Mouse (Mus musculus): ENCODE data around the gene Drc1. TPM values are rescaled to one million over a fixed set of nuclear protein-coding genes. Genes with fewer than 3 reads are reported as not detected.

Gene Drc1
- polyA plus RNA-seq, 1 experiment from 2014 or later, result 0.44 TPM

- DNase-seq (ENCODE audit: low spot score) (no peak), ATAC-seq (ENCODE audit: insufficient number of reproducible peaks, low FRiP score, low TSS enrichment, low read depth) (no peak)
- Histone ChIP-seq H3K27ac (replicated peaks; ENCODE audit: low read depth, low read length) (no peak overlapping the region), H3K36me3 (ENCODE audit: control insufficient read depth, insufficient read depth, low read length) (no peaks in the 10 kb centered on the region), H3K4me2 (ENCODE audit: low read depth, severe bottlenecking) (no peak overlapping the region), H3K4me3 (ENCODE audit: low read depth, low read length) (no peak overlapping the region), H3K9ac (ENCODE audit: low read length) (no peak overlapping the region), H3K9me3 (ENCODE audit: control insufficient read depth, low read length) (no peaks in the 10 kb centered on the region), H3K27me3 (ENCODE audit: control insufficient read depth, insufficient read depth, low read length) (no peaks in the 10 kb centered on the region), H3K4me1 (ENCODE audit: control insufficient read depth, insufficient read depth, low read length) (no peaks in the 10 kb centered on the region)
- 74% methylated on average over 8 of the region's 8 CpGs for WGBS
These were observed 86.2 kb downstream of the Drc1 start for GRCm38 (mm10) chr5:30367405-30367804.

- ATAC-seq (ENCODE audit: insufficient number of reproducible peaks, low FRiP score, low TSS enrichment, low read depth), result no peak
- no peaks in the 10 kb centered on the region for H3K9me3 ChIP-seq (ENCODE audit: control insufficient read depth, low read length)
- 87% methylated on average over 5 of the region's 5 CpGs for WGBS
These were observed 88.2 kb downstream of the Drc1 start for GRCm38 (mm10) chr5:30369426-30369825.

GRCm38 (mm10) chr5:30382876-30383275 lies 101.7 kb downstream of the Drc1 start:
- no peak for DNase-seq (ENCODE audit: low spot score)
- Histone ChIP-seq H3K9me3 (ENCODE audit: control insufficient read depth, low read length) (no peaks in the 10 kb centered on the region), H3K4me2 (ENCODE audit: low read depth, severe bottlenecking) (no peak overlapping the region), H3K9ac (ENCODE audit: low read length) (no peak overlapping the region), H3K27me3 (ENCODE audit: control insufficient read depth, insufficient read depth, low read length) (no peaks in the 10 kb centered on the region), H3K27ac (replicated peaks; ENCODE audit: low read depth, low read length) (no peak overlapping the region), H3K36me3 (ENCODE audit: control insufficient read depth, insufficient read depth, low read length) (no peaks in the 10 kb centered on the region), H3K4me1 (ENCODE audit: control insufficient read depth, insufficient read depth, low read length) (no peaks in the 10 kb centered on the region), H3K4me3 (ENCODE audit: low read depth, low read length) (no peak overlapping the region)
- ATAC-seq (ENCODE audit: insufficient number of reproducible peaks, low FRiP score, low TSS enrichment, low read depth), result no peak
- 55% methylated on average over 7 of the region's 7 CpGs for WGBS

More at GRCm38 (mm10) chr5:30369426-30369825, 88.2 kb downstream of the Drc1 start:
- H3K4me3 ChIP-seq (ENCODE audit: low read depth, low read length), result no peak overlapping the region
- no peaks in the 10 kb centered on the region for H3K36me3 ChIP-seq (ENCODE audit: control insufficient read depth, insufficient read depth, low read length)
- H3K27me3 ChIP-seq (ENCODE audit: control insufficient read depth, insufficient read depth, low read length), result no peaks in the 10 kb centered on the region
- no peak for DNase-seq (ENCODE audit: low spot score)
- H3K27ac ChIP-seq (replicated peaks; ENCODE audit: low read depth, low read length), result no peak overlapping the region
- no peak overlapping the region for H3K4me2 ChIP-seq (ENCODE audit: low read depth, severe bottlenecking)
- H3K4me1 ChIP-seq (ENCODE audit: control insufficient read depth, insufficient read depth, low read length), result no peaks in the 10 kb centered on the region
- no peak overlapping the region for H3K9ac ChIP-seq (ENCODE audit: low read length)

- Histone ChIP-seq H3K4me1 (ENCODE audit: control insufficient read depth, insufficient read depth, low read length) (no peaks in the 10 kb centered on the region), H3K27me3 (ENCODE audit: control insufficient read depth, insufficient read depth, low read length) (no peaks in the 10 kb centered on the region), H3K9ac (ENCODE audit: low read length) (no peak overlapping the region), H3K27ac (replicated peaks; ENCODE audit: low read depth, low read length) (no peak overlapping the region), H3K9me3 (ENCODE audit: control insufficient read depth, low read length) (no peaks in the 10 kb centered on the region), H3K4me3 (ENCODE audit: low read depth, low read length) (no peak overlapping the region), H3K36me3 (ENCODE audit: control insufficient read depth, insufficient read depth, low read length) (no peaks in the 10 kb centered on the region), H3K4me2 (ENCODE audit: low read depth, severe bottlenecking) (no peak overlapping the region)
- ATAC-seq (ENCODE audit: insufficient number of reproducible peaks, low FRiP score, low TSS enrichment, low read depth) (no peak), DNase-seq (ENCODE audit: low spot score) (no peak)
- WGBS, result 81% methylated on average over 6 of the region's 6 CpGs
These were observed 106.5 kb downstream of the Drc1 start for GRCm38 (mm10) chr5:30387726-30388125.

- Histone ChIP-seq H3K4me1 (ENCODE audit: control insufficient read depth, insufficient read depth, low read length) (no peaks in the 10 kb centered on the region), H3K27ac (replicated peaks; ENCODE audit: low read depth, low read length) (no peak overlapping the region), H3K4me3 (ENCODE audit: low read depth, low read length) (no peak overlapping the region), H3K9me3 (ENCODE audit: control insufficient read depth, low read length) (no peaks in the 10 kb centered on the region), H3K4me2 (ENCODE audit: low read depth, severe bottlenecking) (no peak overlapping the region), H3K27me3 (ENCODE audit: control insufficient read depth, insufficient read depth, low read length) (no peaks in the 10 kb centered on the region), H3K9ac (ENCODE audit: low read length) (no peak overlapping the region), H3K36me3 (ENCODE audit: control insufficient read depth, insufficient read depth, low read length) (no peaks in the 10 kb centered on the region)
- 88% methylated on average over 5 of the region's 5 CpGs for WGBS
- DNase-seq (ENCODE audit: low spot score) (no peak), ATAC-seq (ENCODE audit: insufficient number of reproducible peaks, low FRiP score, low TSS enrichment, low read depth) (no peak)
These were observed 108.6 kb downstream of the Drc1 start for GRCm38 (mm10) chr5:30389836-30390235.

GRCm38 (mm10) chr5:30391473-30391872 lies 110.3 kb downstream of the Drc1 start:
- Histone ChIP-seq H3K4me2 (ENCODE audit: low read depth, severe bottlenecking) (no peak overlapping the region), H3K36me3 (ENCODE audit: control insufficient read depth, insufficient read depth, low read length) (no peaks in the 10 kb centered on the region), H3K27me3 (ENCODE audit: control insufficient read depth, insufficient read depth, low read length) (no peaks in the 10 kb centered on the region), H3K4me1 (ENCODE audit: control insufficient read depth, insufficient read depth, low read length) (no peaks in the 10 kb centered on the region), H3K27ac (replicated peaks; ENCODE audit: low read depth, low read length) (no peak overlapping the region), H3K9me3 (ENCODE audit: control insufficient read depth, low read length) (no peaks in the 10 kb centered on the region), H3K9ac (ENCODE audit: low read length) (no peak overlapping the region), H3K4me3 (ENCODE audit: low read depth, low read length) (no peak overlapping the region)
- ATAC-seq (ENCODE audit: insufficient number of reproducible peaks, low FRiP score, low TSS enrichment, low read depth), result no peak
- 29% methylated on average over 7 of the region's 7 CpGs for WGBS
- DNase-seq (ENCODE audit: low spot score), result peak; percentile 88

GRCm38 (mm10) chr5:30400521-30400920 lies 119.3 kb downstream of the Drc1 start:
- Histone ChIP-seq H3K27ac (replicated peaks; ENCODE audit: low read depth, low read length) (no peak overlapping the region), H3K27me3 (ENCODE audit: control insufficient read depth, insufficient read depth, low read length) (no peaks in the 10 kb centered on the region), H3K9me3 (ENCODE audit: control insufficient read depth, low read length) (no peaks in the 10 kb centered on the region), H3K4me2 (ENCODE audit: low read depth, severe bottlenecking) (no peak overlapping the region), H3K36me3 (ENCODE audit: control insufficient read depth, insufficient read depth, low read length) (no peaks in the 10 kb centered on the region), H3K4me3 (ENCODE audit: low read depth, low read length) (no peak overlapping the region), H3K4me1 (ENCODE audit: control insufficient read depth, insufficient read depth, low read length) (no peaks in the 10 kb centered on the region), H3K9ac (ENCODE audit: low read length) (no peak overlapping the region)
- ATAC-seq (ENCODE audit: insufficient number of reproducible peaks, low FRiP score, low TSS enrichment, low read depth) (no peak), DNase-seq (ENCODE audit: low spot score) (no peak)
- WGBS, result 83% methylated on average over 5 of the region's 5 CpGs

GRCm38 (mm10) chr5:30401165-30401564 lies 120.0 kb downstream of the Drc1 start:
- Histone ChIP-seq H3K9ac (ENCODE audit: low read length) (no peak overlapping the region), H3K4me1 (ENCODE audit: control insufficient read depth, insufficient read depth, low read length) (no peaks in the 10 kb centered on the region), H3K27me3 (ENCODE audit: control insufficient read depth, insufficient read depth, low read length) (no peaks in the 10 kb centered on the region), H3K9me3 (ENCODE audit: control insufficient read depth, low read length) (no peaks in the 10 kb centered on the region), H3K36me3 (ENCODE audit: control insufficient read depth, insufficient read depth, low read length) (no peaks in the 10 kb centered on the region), H3K4me2 (ENCODE audit: low read depth, severe bottlenecking) (no peak overlapping the region), H3K27ac (replicated peaks; ENCODE audit: low read depth, low read length) (no peak overlapping the region), H3K4me3 (ENCODE audit: low read depth, low read length) (no peak overlapping the region)
- 64% methylated on average over 8 of the region's 8 CpGs for WGBS
- no peak for ATAC-seq (ENCODE audit: insufficient number of reproducible peaks, low FRiP score, low TSS enrichment, low read depth)
- DNase-seq (ENCODE audit: low spot score), result no peak

GRCm38 (mm10) chr5:30406876-30407275 lies 125.7 kb downstream of the Drc1 start:
- no peak overlapping the region for H3K9ac ChIP-seq (ENCODE audit: low read length)
- no peak overlapping the region for H3K27ac ChIP-seq (replicated peaks; ENCODE audit: low read depth, low read length)
- DNase-seq (ENCODE audit: low spot score), result no peak
- H3K9me3 ChIP-seq (ENCODE audit: control insufficient read depth, low read length), result no peaks in the 10 kb centered on the region
- no peaks in the 10 kb centered on the region for H3K27me3 ChIP-seq (ENCODE audit: control insufficient read depth, insufficient read depth, low read length)
- H3K4me3 ChIP-seq (ENCODE audit: low read depth, low read length), result no peak overlapping the region
- H3K36me3 ChIP-seq (ENCODE audit: control insufficient read depth, insufficient read depth, low read length), result no peaks in the 10 kb centered on the region
- ATAC-seq (ENCODE audit: insufficient number of reproducible peaks, low FRiP score, low TSS enrichment, low read depth), result no peak
- 29% methylated on average over 9 of the region's 9 CpGs for WGBS
- H3K4me1 ChIP-seq (ENCODE audit: control insufficient read depth, insufficient read depth, low read length), result peaks cover 5% of the 10 kb centered on the region; the same call in 1 of the 2 replicates
- H3K4me2 ChIP-seq (ENCODE audit: low read depth, severe bottlenecking), result no peak overlapping the region
